Mouse (Mus musculus) heart, embryonic 14.5 days (tissue): ENCODE data around the gene Spag4. TPM values are rescaled to one million over a fixed set of nuclear protein-coding genes. Genes with fewer than 3 reads are reported as not detected.

ENCODE experiments used
- ATAC-seq: fragments of 200-750 bp; cut with Nextera tagmentation; 2 replicates; pipeline ENCODE4 v1.8.0; 2017; ENCODE audit warnings: low read depth, moderate TSS enrichment; ENCODE audit not compliant: insufficient number of reproducible peaks, insufficient read depth, low FRiP score
- H3K27ac ChIP-seq, 2 experiments: fragments of 200-500 bp in 1 of 2; fragments of 300-500 bp in 1 of 2; sonication (generic) in 1 of 2; replicated peaks in 1 of 2; 2 replicates each; pipeline ENCODE4 v1.5.1; 2012 to 2014; ENCODE audit warnings: low read depth in 2 of 2, low read length in 2 of 2, control low read depth in 1 of 2, mild to moderate bottlenecking in 1 of 2, mixed read lengths in 1 of 2; ENCODE audit not compliant: control insufficient read depth in 1 of 2, insufficient read depth in 1 of 2
- H3K27me3 ChIP-seq: fragments of 300-500 bp; sonication (generic); 2 replicates; pipeline ENCODE4 v1.6.1; 2014; ENCODE audit warnings: mild to moderate bottlenecking, low read length, control low read depth; ENCODE audit not compliant: control insufficient read depth, insufficient read depth
- H3K36me3 ChIP-seq: fragments of 300-500 bp; sonication (generic); 2 replicates; pipeline ENCODE4 v1.6.1; 2014; ENCODE audit warnings: mild to moderate bottlenecking, control low read depth, low read length, mixed read lengths; ENCODE audit not compliant: control insufficient read depth, insufficient read depth
- H3K4me1 ChIP-seq, 2 experiments: fragments of 200-500 bp in 1 of 2; fragments of 300-500 bp in 1 of 2; sonication (generic) in 1 of 2; 2 replicates each; pipeline ENCODE4 v1.6.1; 2012 to 2014; ENCODE audit warnings: low read length in 2 of 2, control low read depth in 1 of 2, mixed read lengths in 1 of 2; ENCODE audit not compliant: control insufficient read depth in 2 of 2, insufficient read depth in 2 of 2
- H3K4me2 ChIP-seq: fragments of 300-500 bp; sonication (generic); 2 replicates; pipeline ENCODE4 v1.6.1; 2014; ENCODE audit warnings: mild to moderate bottlenecking, low read length
- H3K4me3 ChIP-seq, 2 experiments: fragments of 200-500 bp in 1 of 2; fragments of 300-500 bp in 1 of 2; sonication (generic) in 1 of 2; 2 replicates each; pipeline ENCODE4 v1.5.1; 2012 to 2014; ENCODE audit warnings: low read length in 2 of 2, mild to moderate bottlenecking in 2 of 2, control low read depth in 1 of 2, low read depth in 1 of 2, moderate library complexity in 1 of 2; ENCODE audit not compliant: control insufficient read depth in 1 of 2, insufficient read depth in 1 of 2
- H3K9ac ChIP-seq: fragments of 300-500 bp; sonication (generic); 2 replicates; pipeline ENCODE4 v1.6.1; 2014; ENCODE audit warnings: mild to moderate bottlenecking, low read length
- H3K9me3 ChIP-seq: fragments of 300-500 bp; sonication (generic); 2 replicates; pipeline ENCODE4 v1.6.1; 2016; ENCODE audit warnings: low read length, control low read depth; ENCODE audit not compliant: control insufficient read depth
- WGBS: fragments of 180-500 bp; shearing (Covaris S2); extraction: QIAGEN DNeasy Blood & Tissue Kit; methylation state at CpG from one replicate; pipeline ENCODE4 v1.1.7; 2014; 5-methylcytosine and 5-hydroxymethylcytosine counted together
- polyA plus RNA-seq: library from polyadenylated mRNA; unstranded; fragments of >200 nt; fragmentation: Nextera tagmentation; extraction: Ambion mirVana; gene quantifications from 2 replicates; pipeline ENCODE4 v1.2.1, GENCODE M21; 2014

Spag4 gene
- 1.8 and 2.3 TPM in 2 replicates for polyA plus RNA-seq

DNA sequence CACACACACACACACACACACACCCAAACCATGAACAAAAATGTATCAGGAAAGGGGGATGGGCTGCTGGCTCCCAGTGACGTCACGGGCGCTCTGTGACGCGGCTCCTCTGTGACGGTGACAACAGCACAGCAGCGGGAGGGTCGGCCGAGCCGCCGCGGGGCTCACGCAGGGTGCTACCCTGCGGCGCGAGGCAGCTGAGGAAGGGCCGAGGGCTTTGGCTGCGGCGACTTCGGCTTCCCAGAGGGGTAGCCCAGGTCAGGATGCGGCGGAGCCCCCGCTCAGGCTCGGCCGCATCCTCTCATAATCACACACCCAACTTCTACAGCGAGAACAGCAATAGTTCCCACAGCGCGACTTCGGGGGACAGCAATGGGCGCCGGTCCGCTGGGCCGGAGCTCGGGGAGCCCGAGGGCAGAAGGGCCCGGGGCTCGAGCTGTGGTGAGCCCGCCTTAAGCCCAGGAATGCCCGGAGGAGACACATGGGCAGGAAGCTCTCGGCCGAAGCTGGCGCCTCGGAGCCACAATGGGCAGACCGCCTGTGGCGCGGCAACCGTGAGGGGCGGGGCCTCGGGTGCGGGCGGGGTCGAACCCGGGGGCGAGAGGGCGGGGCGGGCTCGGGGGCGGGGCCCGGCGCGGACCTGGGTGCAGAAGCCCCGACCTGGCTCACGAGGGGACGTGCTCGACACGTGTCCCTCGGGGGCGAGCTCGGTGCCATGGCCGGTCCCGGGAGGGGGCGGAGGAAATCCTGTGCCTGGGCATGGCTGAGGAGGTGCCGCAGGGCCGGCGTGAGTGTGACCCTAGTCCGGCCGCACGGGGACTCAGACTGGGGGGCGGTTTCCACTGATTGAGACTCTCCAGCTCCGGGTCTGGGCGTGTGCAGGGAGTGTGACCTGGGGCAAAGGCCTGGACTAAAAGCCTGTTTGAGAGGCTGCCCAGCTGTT, at the start of gene Spag4:
TSS of gene Spag4 (plus strand) at position 77 of the 943 bp plus-strand sequence.
- H3K27ac ChIP-seq: peak within 1 kb of the TSS; percentile 58 to 75
- under 1% methylated on average over 81 of the region's 81 CpGs for WGBS
- peak within 1 kb of the TSS; percentile 84 for H3K9ac ChIP-seq
- no peaks in the 10 kb centered on the region for H3K27me3 ChIP-seq
- peaks cover 3% of the 10 kb centered on the region; the same call in 1 of the 2 replicates for H3K9me3 ChIP-seq
- peak; percentile 77 for ATAC-seq
- H3K36me3 ChIP-seq: peaks cover 17% of the 10 kb centered on the region
- peak within 1 kb of the TSS; percentile 78 to 83 for H3K4me3 ChIP-seq
- H3K4me2 ChIP-seq: peak within 1 kb of the TSS; percentile 97
- peaks cover 2 to 6% of the 10 kb centered on the region in 2 experiments; a peak in 3 of 4 replicates for H3K4me1 ChIP-seq

DNA sequence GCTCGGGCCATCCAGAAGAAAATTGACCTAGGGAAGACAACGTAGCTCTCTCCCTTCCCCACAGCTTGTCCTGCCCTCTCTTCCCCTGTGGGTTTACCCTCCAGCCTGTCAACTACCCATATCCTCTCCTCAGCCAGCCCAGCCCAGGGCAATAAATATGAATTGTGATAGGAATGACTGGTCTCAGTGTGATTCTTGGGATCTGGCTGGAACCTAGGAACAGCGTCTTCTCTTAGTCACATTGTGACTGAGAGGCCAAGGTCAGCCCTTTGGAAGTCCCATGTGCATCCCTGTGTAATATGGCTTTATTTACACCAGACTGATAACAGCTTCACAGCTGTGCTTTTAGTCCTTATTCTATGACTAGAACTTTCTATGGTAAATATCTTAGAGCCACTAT, 46.9 kb upstream of the Spag4 start:
- no peaks in the 10 kb centered on the region for H3K27me3 ChIP-seq
- WGBS: 87% methylated on average over 3 of the region's 3 CpGs
- peaks cover 64% of the 10 kb centered on the region for H3K36me3 ChIP-seq
- H3K4me1 ChIP-seq: no peaks in the 10 kb centered on the region
- H3K4me2 ChIP-seq: no peak overlapping the region
- H3K4me3 ChIP-seq: no peak overlapping the region
- no peak overlapping the region for H3K9ac ChIP-seq
- ATAC-seq: no peak
- H3K27ac ChIP-seq: no peak overlapping the region
- no peaks in the 10 kb centered on the region for H3K9me3 ChIP-seq

DNA sequence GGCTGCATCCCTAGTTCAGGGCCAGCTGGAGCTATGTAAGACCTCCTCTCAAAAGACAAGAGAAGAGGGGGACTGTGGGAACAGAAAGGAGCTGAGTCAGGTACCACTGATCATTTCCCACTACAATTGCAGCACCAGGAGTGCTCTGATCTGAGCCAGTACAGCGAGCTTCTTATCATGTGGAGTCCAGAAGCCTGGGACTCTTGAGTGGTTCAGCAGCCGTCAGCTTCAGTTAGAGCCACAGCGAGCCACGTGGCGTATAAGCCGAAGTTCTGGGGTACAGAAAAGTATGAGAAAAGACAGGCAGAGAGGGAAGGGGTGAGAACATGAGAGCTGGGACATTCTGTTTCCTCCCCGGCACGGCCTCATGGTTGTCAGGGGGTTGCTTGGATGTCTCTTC, 43.8 kb upstream of the Spag4 start:
- Histone ChIP-seq H3K4me3 (no peak overlapping the region), H3K9me3 (no peaks in the 10 kb centered on the region), H3K27ac (no peak overlapping the region), H3K9ac (no peak overlapping the region), H3K4me2 (no peak overlapping the region), H3K27me3 (no peaks in the 10 kb centered on the region), H3K36me3 (peaks cover 33% of the 10 kb centered on the region), H3K4me1 (no peaks in the 10 kb centered on the region)
- 48% methylated on average over 8 of the region's 8 CpGs for WGBS
- no peak for ATAC-seq

DNA sequence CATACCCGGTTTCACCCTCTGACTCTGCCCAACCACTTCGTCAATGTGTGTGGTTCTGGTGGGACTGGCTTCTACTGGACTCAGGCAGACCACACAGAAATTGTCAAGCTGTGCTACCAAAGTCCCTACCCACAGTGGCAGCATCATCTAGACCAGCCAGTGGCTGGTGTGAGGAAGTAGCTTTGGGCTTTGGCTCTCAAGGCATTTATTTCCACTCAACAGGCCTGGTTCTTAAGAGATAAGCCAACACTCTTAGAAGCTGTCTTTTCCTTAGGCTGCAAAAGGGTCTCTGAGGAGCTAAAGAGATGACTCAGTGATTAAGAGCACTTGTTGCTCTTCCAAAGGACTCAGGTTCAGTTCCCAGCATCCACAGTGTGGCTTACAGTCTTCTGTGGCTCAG, 43.2 kb upstream of the Spag4 start:
- Histone ChIP-seq H3K4me1 (no peaks in the 10 kb centered on the region), H3K9ac (no peak overlapping the region), H3K4me2 (no peak overlapping the region), H3K36me3 (peaks cover 27% of the 10 kb centered on the region), H3K9me3 (no peaks in the 10 kb centered on the region), H3K27me3 (no peaks in the 10 kb centered on the region), H3K27ac (no peak overlapping the region), H3K4me3 (no peak overlapping the region)
- WGBS: 84% methylated on average over 2 of the region's 2 CpGs
- ATAC-seq: no peak

DNA sequence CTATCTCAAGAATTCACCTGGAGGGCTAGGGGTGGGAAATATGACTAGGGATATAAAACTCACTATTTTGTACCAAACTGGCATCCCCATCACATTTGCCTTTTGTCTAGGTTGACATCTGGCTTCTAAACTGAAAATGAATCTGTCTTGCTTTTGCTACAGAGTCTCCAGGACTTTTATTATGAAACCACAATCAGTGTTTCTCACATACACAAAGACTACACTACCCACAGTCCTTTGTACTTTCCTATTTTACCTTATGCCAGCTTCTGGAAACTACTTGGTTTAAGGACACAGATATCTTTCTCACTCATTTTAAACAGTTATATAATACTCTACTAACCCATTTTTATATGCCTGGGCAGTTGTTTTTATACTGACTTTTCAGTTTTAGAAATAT, 39.5 kb upstream of the Spag4 start:
- no peaks in the 10 kb centered on the region for H3K36me3 ChIP-seq
- H3K4me2 ChIP-seq: no peak overlapping the region
- no peaks in the 10 kb centered on the region for H3K27me3 ChIP-seq
- no peak overlapping the region for H3K9ac ChIP-seq
- no peak overlapping the region for H3K27ac ChIP-seq
- no peaks in the 10 kb centered on the region for H3K4me1 ChIP-seq
- ATAC-seq: no peak
- no peak overlapping the region for H3K4me3 ChIP-seq
- no peaks in the 10 kb centered on the region for H3K9me3 ChIP-seq

DNA sequence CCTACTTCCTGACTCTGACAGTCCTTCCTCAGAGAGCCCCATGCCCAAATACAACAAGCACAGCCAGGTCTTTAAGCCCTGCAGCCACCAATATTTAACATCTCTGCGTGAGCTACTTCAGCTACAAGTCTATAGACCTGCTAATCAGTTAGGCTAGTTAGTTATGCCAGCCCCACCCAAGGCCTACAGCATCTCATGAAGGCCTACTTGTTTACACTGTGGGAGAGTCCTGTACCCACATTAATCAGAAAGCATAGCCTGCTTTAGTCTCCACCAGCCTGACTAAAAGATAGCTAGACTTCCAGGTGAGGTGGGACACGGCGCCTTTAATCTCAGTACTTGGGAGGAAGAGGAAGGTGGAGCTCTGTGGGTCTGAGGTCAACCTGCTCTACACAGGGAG, 25.6 kb upstream of the Spag4 start:
- no peaks in the 10 kb centered on the region for H3K36me3 ChIP-seq
- no peak overlapping the region for H3K9ac ChIP-seq
- no peak overlapping the region for H3K4me3 ChIP-seq
- H3K9me3 ChIP-seq: no peaks in the 10 kb centered on the region
- no peak overlapping the region for H3K27ac ChIP-seq
- H3K4me1 ChIP-seq: no peaks in the 10 kb centered on the region
- ATAC-seq: no peak
- no peaks in the 10 kb centered on the region for H3K27me3 ChIP-seq
- 88% methylated on average over 3 of the region's 3 CpGs for WGBS
- no peak overlapping the region for H3K4me2 ChIP-seq

DNA sequence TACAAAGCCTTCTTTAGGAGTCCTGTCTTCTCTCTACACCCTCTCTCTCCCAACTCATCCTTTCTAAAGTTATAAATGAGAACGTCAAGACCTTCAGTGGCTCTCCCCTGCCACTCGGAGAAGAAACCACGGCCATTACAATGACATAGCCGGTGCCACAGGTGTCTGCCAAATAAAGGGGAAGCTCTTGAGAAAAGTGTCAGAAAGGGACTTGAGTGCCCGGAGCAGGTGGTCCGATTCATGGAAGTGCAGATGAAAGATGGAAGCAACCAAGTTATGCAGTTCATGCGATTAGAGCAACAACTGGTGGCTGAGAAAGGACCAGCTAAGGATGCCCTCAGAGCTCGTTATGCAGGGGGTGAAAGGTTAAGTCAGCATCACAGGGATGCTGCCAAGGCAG, 22.1 kb upstream of the Spag4 start:
- Histone ChIP-seq H3K36me3 (no peaks in the 10 kb centered on the region), H3K4me2 (no peak overlapping the region), H3K27me3 (peaks cover 16% of the 10 kb centered on the region), H3K9ac (no peak overlapping the region), H3K4me1 (no peaks in the 10 kb centered on the region), H3K27ac (no peak overlapping the region), H3K9me3 (no peaks in the 10 kb centered on the region), H3K4me3 (no peak overlapping the region)
- no peak for ATAC-seq
- WGBS: 80% methylated on average over 8 of the region's 8 CpGs
